Mouse (Mus musculus): ENCODE data around the gene Hmgcl. TPM values are rescaled to one million over a fixed set of nuclear protein-coding genes. Genes with fewer than 3 reads are reported as not detected.
A peak's percentile ranks its signal among the peaks of the same experiment; 100 is the strongest.

The Hmgcl gene
- total RNA-seq, 4 experiments from 2014 or later, result 51.7 to 68.6 (median 62.8) TPM

DNA sequence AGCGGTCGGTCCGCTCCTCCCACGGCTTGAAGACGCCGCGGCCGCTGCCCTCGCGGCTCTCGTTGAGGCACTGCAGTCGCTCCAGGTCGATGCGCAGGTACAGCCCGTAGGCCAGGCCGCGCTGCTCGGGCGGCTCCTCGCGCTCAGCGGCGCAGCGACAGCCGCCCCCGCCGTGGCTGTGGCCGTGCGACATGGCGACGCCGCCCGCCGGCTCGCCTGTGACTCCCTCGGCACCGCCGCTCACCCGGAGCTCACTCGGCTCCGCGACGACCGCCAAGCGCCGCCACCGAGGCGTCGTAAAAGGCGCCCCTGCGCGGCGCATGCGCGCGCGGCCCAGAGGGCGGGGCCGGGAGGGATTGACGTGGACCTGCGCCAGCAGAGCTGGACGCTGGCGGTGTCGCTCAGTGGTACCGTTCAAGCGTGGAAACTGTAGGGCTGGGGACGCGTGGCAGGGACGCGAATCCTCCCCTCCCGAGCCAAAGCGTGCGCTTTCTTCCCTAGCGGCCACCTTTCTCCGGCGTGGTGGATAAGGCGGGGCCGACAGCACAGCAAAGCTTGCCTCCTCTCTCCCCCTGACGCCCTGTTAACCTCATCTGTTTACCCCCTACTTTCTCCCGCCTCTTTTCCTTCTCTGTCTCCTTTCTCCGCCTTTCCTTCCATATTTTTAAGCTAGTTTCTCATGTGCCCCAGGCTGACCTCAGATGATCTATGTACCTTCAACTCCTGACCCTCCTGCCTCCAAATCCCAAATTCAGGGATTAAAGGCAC lies 40.9 kb downstream of the Hmgcl start, which contains the start of gene Pithd1:
TSS of gene Pithd1 (minus strand) at position 322 of the 768 bp plus-strand sequence.
- peak; percentile 88 for DNase-seq

DNA sequence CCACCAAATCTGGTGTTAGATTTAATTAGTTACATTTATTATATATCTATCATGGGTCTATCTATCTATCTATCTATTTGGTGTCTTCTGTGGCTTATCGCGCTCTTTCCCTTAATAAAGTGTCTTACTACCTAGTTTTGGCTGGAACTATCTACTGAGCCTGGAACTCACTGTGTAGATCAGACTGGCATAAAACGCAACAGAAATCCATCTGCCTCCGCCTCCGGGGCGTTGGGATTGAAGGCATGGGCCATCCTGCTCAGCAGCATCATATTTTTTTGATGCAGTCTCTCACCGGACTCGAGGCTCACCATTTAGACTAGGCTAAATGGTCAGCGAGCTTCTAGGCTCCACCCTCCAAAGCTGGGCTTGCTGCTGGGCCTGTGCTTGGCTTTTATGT lies 41.5 kb downstream of the Hmgcl start:
- no peak for DNase-seq

DNA sequence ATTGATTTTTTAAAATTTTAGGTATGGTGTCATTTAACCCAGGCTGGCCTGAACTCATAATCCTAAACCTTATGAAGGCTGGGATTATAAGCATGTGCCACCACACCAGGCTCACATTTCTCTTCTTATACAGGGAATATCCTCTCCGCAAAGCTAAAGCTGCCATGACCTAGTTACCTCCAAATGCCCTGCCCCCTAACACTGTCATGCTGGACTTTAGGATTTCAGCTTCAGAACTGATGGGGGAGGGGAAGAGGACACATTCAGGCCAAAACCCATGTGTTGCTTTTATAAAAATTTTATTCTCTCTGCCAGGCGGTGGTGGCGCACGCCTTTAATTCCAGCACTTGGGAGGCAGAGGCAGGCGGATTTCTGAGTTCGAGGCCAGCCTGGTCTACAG lies 47.7 kb downstream of the Hmgcl start:
- DNase-seq, result no peak

DNA sequence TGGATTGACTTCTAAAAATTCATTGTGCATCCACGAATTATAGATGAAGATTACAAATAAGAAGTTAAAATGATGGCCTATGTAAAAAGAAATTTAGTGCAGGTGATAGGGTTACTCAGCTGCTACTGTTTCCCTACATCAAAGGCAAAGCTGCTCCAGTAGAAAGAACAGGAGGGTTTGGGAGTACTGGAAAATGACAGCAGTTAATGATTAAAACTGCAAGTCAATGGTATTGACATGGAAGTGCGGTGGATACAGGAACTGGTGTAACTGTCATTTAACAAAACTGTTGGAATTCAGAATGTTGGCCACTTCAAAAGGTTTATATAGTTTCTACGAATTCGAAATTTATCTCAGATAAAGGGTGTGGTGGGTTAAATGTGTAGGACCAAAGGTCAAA lies 48.9 kb downstream of the Hmgcl start:
- DNase-seq, result no peak

DNA sequence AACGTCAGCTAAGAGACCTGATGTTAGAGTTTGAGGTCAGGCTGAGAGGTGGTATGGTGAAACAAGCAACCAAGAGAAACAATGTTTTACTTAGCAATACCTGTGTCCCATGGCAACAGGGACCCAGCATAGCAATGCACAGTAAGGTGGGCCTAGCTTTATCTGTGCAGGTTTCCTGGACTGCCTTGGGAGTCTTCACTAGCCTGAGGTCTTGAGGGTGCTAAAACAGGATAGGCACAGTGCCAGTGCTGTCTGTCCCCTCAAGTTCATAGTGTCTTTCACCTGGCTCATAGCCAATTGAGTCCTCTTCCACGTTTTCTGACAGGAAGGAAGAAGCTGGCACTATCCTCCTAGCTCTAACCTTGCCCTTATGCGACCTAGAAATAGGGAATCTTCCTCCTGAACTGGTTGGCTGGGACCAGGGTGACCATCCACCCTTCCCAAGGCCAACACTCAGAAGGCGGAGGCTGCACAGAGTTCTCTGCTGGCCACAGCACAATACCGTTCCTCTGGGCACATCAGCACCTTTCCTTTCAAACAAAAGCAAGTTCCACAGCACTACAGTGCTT lies 57.9 kb downstream of the Hmgcl start:
- no peak for DNase-seq

DNA sequence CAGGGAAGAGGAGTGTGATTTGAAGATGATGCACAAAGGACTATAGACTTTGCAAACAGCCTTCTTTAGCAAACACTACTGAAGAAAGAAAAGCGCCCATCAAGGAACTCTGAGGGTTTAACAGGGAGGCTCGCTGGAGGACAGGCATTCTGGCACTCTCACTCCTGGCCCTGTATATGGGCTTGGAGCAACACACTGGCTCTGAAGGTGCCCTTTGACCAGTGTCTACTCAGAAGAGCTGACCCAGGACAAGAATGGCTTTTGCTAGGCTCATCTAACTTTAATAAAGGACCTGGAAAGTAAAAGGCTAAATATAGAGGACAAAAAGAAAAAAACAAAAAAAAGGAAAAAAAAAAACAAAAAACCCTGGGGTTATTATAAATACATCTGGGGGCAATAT lies 58.7 kb downstream of the Hmgcl start:
- no peak for DNase-seq

DNA sequence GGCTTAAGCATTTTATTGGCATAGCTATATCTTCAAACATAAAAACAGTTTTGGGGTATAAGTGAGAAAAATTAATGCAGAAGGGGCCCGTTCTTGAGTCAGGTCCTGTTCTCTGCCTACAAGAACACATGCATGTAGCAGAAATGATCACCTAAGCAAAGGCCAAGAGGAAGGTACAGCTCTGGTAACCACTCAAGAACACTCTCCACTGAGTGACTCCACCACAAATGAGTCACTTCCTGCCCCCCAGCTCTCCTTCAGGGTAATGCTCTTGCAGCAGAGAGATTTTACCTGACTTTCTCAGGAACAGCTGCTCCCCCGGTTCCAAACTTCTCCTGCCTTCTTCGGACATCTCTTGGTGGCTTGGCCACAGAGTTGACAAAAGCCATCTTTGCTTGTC lies 60.6 kb downstream of the Hmgcl start:
- no peak for DNase-seq

DNA sequence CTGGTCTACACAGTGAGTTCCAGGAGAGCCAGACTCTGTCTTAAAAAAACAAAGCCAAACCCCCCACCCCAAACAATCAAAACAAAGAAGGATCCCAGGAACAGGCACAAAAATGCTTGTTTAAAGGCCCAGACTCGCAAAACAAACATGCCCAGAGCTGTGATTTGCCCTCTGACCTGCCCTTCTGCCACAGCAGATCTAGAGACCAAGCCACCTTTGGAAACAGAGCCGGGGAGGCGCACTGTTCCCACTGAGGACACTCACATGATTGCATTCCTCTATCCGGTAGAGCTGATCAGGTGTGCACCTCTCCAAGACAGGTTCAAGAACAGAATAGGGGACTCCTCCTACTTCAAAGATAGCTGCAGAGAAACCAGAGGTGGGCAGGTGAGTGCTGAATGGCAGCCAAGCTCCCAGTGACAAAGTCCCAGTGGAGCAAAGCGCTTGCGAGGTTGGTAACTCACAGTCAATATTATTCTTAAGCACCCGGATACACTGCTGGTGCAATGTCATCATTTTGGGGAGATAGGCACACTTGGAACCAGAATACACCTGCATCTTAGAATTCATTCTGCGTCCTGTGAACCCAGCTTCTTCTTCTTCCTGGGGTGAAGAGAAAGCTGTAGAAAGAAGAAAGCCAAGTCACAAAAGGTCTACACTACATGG lies 62.7 kb downstream of the Hmgcl start:
- no peak for DNase-seq

DNA sequence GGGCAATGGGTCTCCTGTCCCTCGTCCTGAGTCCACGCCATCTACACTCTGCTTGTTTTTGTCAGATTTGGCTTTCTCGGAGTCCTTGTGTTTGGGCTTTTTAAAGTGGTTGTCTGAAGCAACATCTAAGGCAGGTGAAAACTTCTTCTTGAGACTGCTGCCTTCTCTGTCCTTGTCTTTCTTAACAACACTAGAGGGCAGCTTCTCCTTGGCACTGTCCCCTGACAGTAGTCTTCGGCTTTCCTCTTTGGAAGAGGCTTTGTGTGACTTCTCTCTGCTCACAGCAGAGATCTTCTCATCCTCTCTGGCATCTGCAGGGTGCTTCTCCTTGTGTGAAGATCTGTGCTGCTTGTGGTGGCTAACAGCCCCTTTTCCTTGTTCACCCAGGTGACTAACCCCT lies 64.3 kb downstream of the Hmgcl start:
- DNase-seq, result no peak

Other genes with a start within 250 kb of the Hmgcl start
- 1 to 10 TPM in 2 of 4 experiments, under 1 TPM in 1, not detected in 1; 0.35 to 2.5 (median 1.1) TPM for gene Il22ra1, start 218.3 kb upstream of the Hmgcl start, total RNA-seq (2022)
- gene Myom3, start 186.7 kb upstream of the Hmgcl start, total RNA-seq (2022), result under 1 TPM; 0.12 to 0.52 (median 0.22) TPM
- 100 to 1,000 TPM in 2 of 4 experiments, 10 to 100 TPM in 2; 93.3 to 127 (median 104) TPM for gene Srsf10, start 90.7 kb upstream of the Hmgcl start, total RNA-seq (2022)
- 100 to 1,000 TPM; 106 to 163 (median 148) TPM for gene Pnrc2, start 72.6 kb upstream of the Hmgcl start, total RNA-seq (2022)
- gene Cnr2, start 51.1 kb upstream of the Hmgcl start, total RNA-seq (2022), result 1 to 10 TPM; 2.2 to 3.6 (median 2.8) TPM
- gene Fuca1, start 25.7 kb upstream of the Hmgcl start, total RNA-seq (2022), result 100 to 1,000 TPM in 3 of 4 experiments, 10 to 100 TPM in 1; 83.5 to 119 (median 106) TPM
- gene Gale, start 17.3 kb downstream of the Hmgcl start, total RNA-seq (2022), result 10 to 100 TPM; 12.5 to 23.3 (median 22.5) TPM
- 10 to 100 TPM; 79.7 to 84.5 (median 81.6) TPM for gene Lypla2, start 26.2 kb downstream of the Hmgcl start, total RNA-seq (2022)
- gene Pithd1, start 40.8 kb downstream of the Hmgcl start, total RNA-seq (2022), result 10 to 100 TPM; 31.8 to 51.8 (median 40.4) TPM
- 10 to 100 TPM; 38.6 to 44.8 (median 43.9) TPM for gene Eloa, start 75.3 kb downstream of the Hmgcl start, total RNA-seq (2022)
- 100 to 1,000 TPM; 326 to 545 (median 424) TPM for gene Rpl11, start 107.0 kb downstream of the Hmgcl start, total RNA-seq (2022)
- gene Id3, start 197.0 kb downstream of the Hmgcl start, total RNA-seq (2022), result 10 to 100 TPM; 58.3 to 76.8 (median 73.8) TPM
- 1 to 10 TPM; 2.6 to 3.6 (median 2.7) TPM for gene E2f2, start 225.9 kb downstream of the Hmgcl start, total RNA-seq (2022)

Measured in adrenal gland, adult 8-10 months (tissue).